Mouse (Mus musculus) embryonic fibroblast, embryonic 13.5 days (primary cell): Measurements from ENCODE around the gene Sh3bp5.

Experiments
- CTCF ChIP-seq: IDR thresholded peaks from 2 replicates; pipeline ENCODE4 v1.5.1; 2011; ENCODE audit warnings: mild to moderate bottlenecking, control low read depth, low read length, moderate library complexity, borderline replicate concordance; ENCODE audit not compliant: insufficient read depth
- POLR2A ChIP-seq: IDR thresholded peaks from 2 replicates; pipeline ENCODE4 v1.6.1; 2011; ENCODE audit warnings: low read depth, mild to moderate bottlenecking, control low read depth, low read length, moderate library complexity

DNA sequence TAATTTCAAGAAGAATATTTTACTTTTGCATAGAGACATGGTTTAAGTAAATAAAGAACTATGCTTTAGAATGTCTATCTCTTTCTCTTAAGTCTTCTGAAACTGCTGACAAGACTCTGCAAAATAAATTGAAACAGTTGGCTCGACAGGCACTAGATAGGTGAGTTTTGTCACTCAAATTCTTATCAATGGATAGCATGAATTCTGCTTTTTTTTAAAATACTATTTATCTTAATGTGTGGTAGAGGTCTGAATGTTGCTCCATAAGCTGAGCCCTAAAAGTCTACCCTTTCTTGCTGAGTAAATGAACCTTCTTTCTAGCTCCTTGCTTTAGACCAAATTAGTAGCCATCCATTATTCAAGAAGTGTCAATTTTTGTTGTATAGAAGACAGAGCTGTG, 90.5 kb downstream of the Sh3bp5 start:
- TF ChIP-seq POLR2A (no peak), CTCF (no peak)
